Mouse (Mus musculus) kidney, embryonic 16.5 days (tissue): ENCODE data around the gene Pex5. TPM values are rescaled to one million over a fixed set of nuclear protein-coding genes. Genes with fewer than 3 reads are reported as not detected.
"Not testable (repeated sequence)": the region's sequence is repeated elsewhere in the genome, so short reads cannot be mapped to it uniquely, and the experiment has no call there.

ENCODE experiments used
- ATAC-seq: fragments of 200-750 bp; cut with Nextera tagmentation; 2 replicates; pipeline ENCODE4 v1.8.0; 2017; ENCODE audit warnings: moderate TSS enrichment; ENCODE audit not compliant: low FRiP score, low TSS enrichment
- H3K27ac ChIP-seq: fragments of 300-500 bp; sonication (generic); 2 replicates; pipeline ENCODE4 v1.5.1; 2014; ENCODE audit warnings: low read length
- H3K27me3 ChIP-seq: fragments of 300-500 bp; sonication (generic); 2 replicates; pipeline ENCODE4 v1.6.1; 2014; ENCODE audit warnings: low read length, control low read depth, mixed read lengths; ENCODE audit not compliant: insufficient read depth
- H3K36me3 ChIP-seq: fragments of 300-500 bp; sonication (generic); 2 replicates; pipeline ENCODE4 v1.6.1; 2014; ENCODE audit warnings: low read length, control low read depth, mixed read lengths; ENCODE audit not compliant: insufficient read depth
- H3K4me1 ChIP-seq: fragments of 300-500 bp; sonication (generic); 2 replicates; pipeline ENCODE4 v1.6.1; 2014; ENCODE audit warnings: low read length, control low read depth, mixed read lengths; ENCODE audit not compliant: insufficient read depth
- H3K4me2 ChIP-seq: fragments of 300-500 bp; sonication (generic); replicated peaks from 2 replicates; pipeline ENCODE4 v1.6.1; 2014; ENCODE audit warnings: low read depth, low read length
- H3K4me3 ChIP-seq: fragments of 300-500 bp; sonication (generic); 2 replicates; pipeline ENCODE4 v1.5.1; 2014; ENCODE audit warnings: mild to moderate bottlenecking, low read length
- H3K9ac ChIP-seq: fragments of 300-500 bp; sonication (generic); replicated peaks from 2 replicates; pipeline ENCODE4 v1.6.1; 2014; ENCODE audit warnings: low read length
- H3K9me3 ChIP-seq: fragments of 300-500 bp; sonication (generic); 2 replicates; pipeline ENCODE4 v1.6.1; 2016; ENCODE audit warnings: low read length, control low read depth
- WGBS: fragments of 180-500 bp; shearing (Covaris S2); extraction: QIAGEN DNeasy Blood & Tissue Kit; methylation state at CpG from one replicate; pipeline ENCODE4 v1.1.7; 2014; 5-methylcytosine and 5-hydroxymethylcytosine counted together
- polyA plus RNA-seq: library from polyadenylated mRNA; unstranded; fragments of >200 nt; fragmentation: Nextera tagmentation; extraction: Ambion mirVana; gene quantifications from 2 replicates; pipeline ENCODE4 v1.2.1, GENCODE M21; 2015

Gene Pex5
- polyA plus RNA-seq, 1 experiment from 2014 or later: 56.1 TPM

GRCm38 (mm10) chr6:124413770-124414149 lies 1.1 kb downstream of the Pex5 start:
- Histone ChIP-seq H3K4me1 (peaks cover 9% of the 10 kb centered on the region; the same call in 1 of the 2 replicates), H3K27me3 (no peaks in the 10 kb centered on the region), H3K4me2 (peak overlapping the region; percentile 85), H3K27ac (0 out of 2 replicates have a peak overlapping the region, but pooled peaks have one; percentile 4), H3K9ac (peak overlapping the region; percentile 84), H3K36me3 (0 out of 2 replicates have a peak, but pooled peaks cover 3% of the 10 kb centered on the region), H3K4me3 (peak overlapping the region; percentile 78), H3K9me3 (no peaks in the 10 kb centered on the region)
- no peak for ATAC-seq
- 59% methylated on average over 3 of the region's 3 CpGs for WGBS

GRCm38 (mm10) chr6:124408355-124408754 lies 6.5 kb downstream of the Pex5 start:
- Histone ChIP-seq H3K4me3 (no peak overlapping the region), H3K27me3 (no peaks in the 10 kb centered on the region), H3K9ac (no peak overlapping the region), H3K36me3 (peaks cover 43% of the 10 kb centered on the region), H3K4me1 (peaks cover 3% of the 10 kb centered on the region; the same call in 1 of the 2 replicates), H3K27ac (no peak overlapping the region), H3K4me2 (no peak overlapping the region), H3K9me3 (no peaks in the 10 kb centered on the region)
- ATAC-seq: no peak
- 93% methylated on average over 5 of the region's 5 CpGs for WGBS

GRCm38 (mm10) chr6:124407180-124407579 lies 7.7 kb downstream of the Pex5 start:
- H3K36me3 ChIP-seq: peaks cover 53% of the 10 kb centered on the region
- 0 out of 2 replicates have a peak, but pooled peaks have one; percentile 24 for ATAC-seq

GRCm38 (mm10) chr6:124406326-124406725 lies 8.5 kb downstream of the Pex5 start:
- 94% methylated on average over 10 of the region's 10 CpGs for WGBS
- Histone ChIP-seq H3K4me2 (no peak overlapping the region), H3K36me3 (peaks cover 54% of the 10 kb centered on the region), H3K9ac (no peak overlapping the region), H3K9me3 (no peaks in the 10 kb centered on the region), H3K4me3 (no peak overlapping the region), H3K27me3 (no peaks in the 10 kb centered on the region), H3K4me1 (no peaks in the 10 kb centered on the region), H3K27ac (no peak overlapping the region)
- ATAC-seq: no peak

More at GRCm38 (mm10) chr6:124407180-124407579, 7.7 kb downstream of the Pex5 start:
- Histone ChIP-seq H3K27me3 (no peaks in the 10 kb centered on the region), H3K9ac (no peak overlapping the region), H3K4me3 (no peak overlapping the region), H3K27ac (no peak overlapping the region), H3K9me3 (no peaks in the 10 kb centered on the region), H3K4me1 (no peaks in the 10 kb centered on the region), H3K4me2 (no peak overlapping the region)

GRCm38 (mm10) chr6:124399738-124400137 lies 15.1 kb downstream of the Pex5 start:
- H3K36me3 ChIP-seq: peaks cover 74% of the 10 kb centered on the region
- no peaks in the 10 kb centered on the region for H3K27me3 ChIP-seq
- no peak overlapping the region for H3K4me3 ChIP-seq
- ATAC-seq: no peak
- H3K27ac ChIP-seq: no peak overlapping the region
- no peaks in the 10 kb centered on the region for H3K9me3 ChIP-seq
- H3K4me2 ChIP-seq: no peak overlapping the region
- 86% methylated on average over 6 of the region's 6 CpGs for WGBS
- H3K4me1 ChIP-seq: no peaks in the 10 kb centered on the region
- no peak overlapping the region for H3K9ac ChIP-seq

- not testable (repeated sequence) for H3K4me2 ChIP-seq, H3K27me3 ChIP-seq, H3K4me1 ChIP-seq, H3K9ac ChIP-seq, ATAC-seq, H3K27ac ChIP-seq, H3K9me3 ChIP-seq, H3K4me3 ChIP-seq
- WGBS: 95% methylated on average over 3 of the region's 3 CpGs
- H3K36me3 ChIP-seq: peaks cover 41% of the 10 kb centered on the region
These were observed 19.9 kb downstream of the Pex5 start for GRCm38 (mm10) chr6:124394991-124395390.

- ATAC-seq: no peak
- 32% methylated on average over 5 of the region's 5 CpGs for WGBS
These were observed 34.7 kb downstream of the Pex5 start for GRCm38 (mm10) chr6:124380142-124380541.

GRCm38 (mm10) chr6:124379331-124379730 lies 35.5 kb downstream of the Pex5 start:
- 0 out of 2 replicates have a peak, but pooled peaks have one; percentile 61 for ATAC-seq
- no peaks in the 10 kb centered on the region for H3K36me3 ChIP-seq
- H3K4me1 ChIP-seq: no peaks in the 10 kb centered on the region
- H3K4me3 ChIP-seq: no peak overlapping the region
- no peak overlapping the region for H3K4me2 ChIP-seq
- WGBS: 33% methylated on average over 10 of the region's 10 CpGs
- H3K9ac ChIP-seq: no peak overlapping the region
- no peaks in the 10 kb centered on the region for H3K9me3 ChIP-seq
- no peaks in the 10 kb centered on the region for H3K27me3 ChIP-seq
- H3K27ac ChIP-seq: no peak overlapping the region

More at GRCm38 (mm10) chr6:124380142-124380541, 34.7 kb downstream of the Pex5 start:
- H3K27ac ChIP-seq: no peak overlapping the region
- H3K9ac ChIP-seq: no peak overlapping the region
- no peaks in the 10 kb centered on the region for H3K27me3 ChIP-seq
- no peak overlapping the region for H3K4me3 ChIP-seq
- H3K36me3 ChIP-seq: no peaks in the 10 kb centered on the region
- H3K4me2 ChIP-seq: no peak overlapping the region
- 0 out of 2 replicates have a peak, but pooled peaks cover 3% of the 10 kb centered on the region for H3K9me3 ChIP-seq
- no peaks in the 10 kb centered on the region for H3K4me1 ChIP-seq

GRCm38 (mm10) chr6:124377494-124378255 lies 37.2 kb downstream of the Pex5 start:
- Histone ChIP-seq H3K4me1 (no peaks in the 10 kb centered on the region), H3K4me3 (no peak overlapping the region), H3K27me3 (no peaks in the 10 kb centered on the region), H3K36me3 (no peaks in the 10 kb centered on the region), H3K4me2 (no peak overlapping the region), H3K9ac (no peak overlapping the region), H3K27ac (no peak overlapping the region), H3K9me3 (no peaks in the 10 kb centered on the region)
- WGBS: 61% methylated on average over 4 of the region's 4 CpGs
- no peak for ATAC-seq

GRCm38 (mm10) chr6:124376311-124376710 lies 38.6 kb downstream of the Pex5 start:
- no peaks in the 10 kb centered on the region for H3K36me3 ChIP-seq

More at GRCm38 (mm10) chr6:124376311-124376710, 38.6 kb downstream of the Pex5 start:
- no peak for ATAC-seq
- no peak overlapping the region for H3K9ac ChIP-seq
- H3K4me2 ChIP-seq: no peak overlapping the region
- H3K27ac ChIP-seq: no peak overlapping the region
- H3K4me1 ChIP-seq: no peaks in the 10 kb centered on the region
- 87% methylated on average over 5 of the region's 5 CpGs for WGBS
- H3K27me3 ChIP-seq: no peaks in the 10 kb centered on the region
- no peaks in the 10 kb centered on the region for H3K9me3 ChIP-seq
- no peak overlapping the region for H3K4me3 ChIP-seq
